ENCODE assay signal across 19 mouse cellular contexts in the genomic region with DNA sequence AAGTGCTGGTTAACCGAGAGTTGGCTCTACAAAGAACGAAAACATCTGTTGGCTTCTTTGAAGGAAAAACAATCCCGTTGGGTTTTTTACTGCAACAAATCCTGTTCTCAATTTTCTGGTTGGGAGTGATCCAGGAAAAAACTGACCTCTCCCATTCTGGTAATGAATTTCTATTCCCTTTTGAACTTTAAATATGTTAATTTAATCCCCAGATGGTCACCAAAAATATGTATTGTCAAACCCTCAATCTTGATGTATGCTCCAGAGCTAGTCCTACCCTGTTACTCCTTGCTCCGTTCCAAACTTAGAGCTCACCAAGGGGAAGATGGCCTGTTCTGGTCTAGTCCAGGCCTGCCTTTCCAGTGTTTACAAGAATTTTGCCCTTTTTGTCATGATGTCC.
DNase-seq lines count a peak whose midpoint lies in the region; ATAC-seq and TF ChIP-seq lines count a peak whose summit lies in the region.
"Had no signal": no experiment of that assay in that cellular context is flagged by ENCODE, and none has a peak within 500 bp of the region (broad histone marks: within the 10 kb centered on the region; RNA-seq: fewer than 3 reads in every experiment).

No protein-coding gene starts in this region.

- no peak for ATAC-seq in lung, postnatal 0 days
- ATAC-seq: hindbrain, embryonic 16.5 days; intestine, embryonic 16.5 days; liver, postnatal 0 days had no signal

- H3K4me2 ChIP-seq in lung, postnatal 0 days (replicated peaks; ENCODE audit: low read depth, low read length) = no peak overlapping the region
- H3K4me2 ChIP-seq: embryonic facial prominence, embryonic 13.5 days had no signal

- WGBS in kidney, adult 2 months = 68% methylated on average over 4 of the region's 4 CpGs
- 68% methylated on average over 4 of the region's 4 CpGs for WGBS in lung, postnatal 0 days

- no peaks in the 10 kb centered on the region for H3K36me3 ChIP-seq in kidney, adult 2 months (ENCODE audit: control insufficient read depth, insufficient read depth, low read length)
- no peaks in the 10 kb centered on the region for H3K36me3 ChIP-seq in lung, postnatal 0 days (ENCODE audit: insufficient read depth, low read length)
- H3K36me3 ChIP-seq: embryonic facial prominence, embryonic 13.5 days; G1E had no signal

- TF ChIP-seq EP300 in lung, postnatal 0 days (IDR thresholded peaks at IDR 0.05) = no peak

- TF ChIP-seq CTCF in gastrocnemius, adult 2 months (IDR thresholded peaks at IDR 0.05) = no peak
- no peak for TF ChIP-seq CTCF in kidney, adult 2 months (conservative IDR thresholded peaks at IDR 0.05; ENCODE audit: insufficient read depth, insufficient read length, low read depth, low read length)
- TF ChIP-seq CTCF in lung, postnatal 0 days (IDR thresholded peaks at IDR 0.05) = no peak

- H3K27ac ChIP-seq in gastrocnemius, adult 2 months = peak overlapping the region; percentile 81
- H3K27ac ChIP-seq in kidney, adult 2 months (ENCODE audit: insufficient read depth, low read depth, low read length) = peak overlapping the region; percentile 56; the same call in 1 of the 2 replicates
- no peak overlapping the region for H3K27ac ChIP-seq in lung, postnatal 0 days (ENCODE audit: low read length)
- H3K27ac ChIP-seq: embryonic facial prominence, embryonic 13.5 days had no signal

- H3K4me1 ChIP-seq in kidney, adult 2 months (ENCODE audit: control insufficient read depth, insufficient read depth, low read length) = no peaks in the 10 kb centered on the region
- H3K4me1 ChIP-seq in lung, postnatal 0 days (ENCODE audit: insufficient read depth, low read depth, low read length) = no peaks in the 10 kb centered on the region; the same call in 1 of the 2 replicates

- no peak for DNase-seq in gastrocnemius, adult 2 months
- DNase-seq in gastrocnemius, postnatal 10 days = no peak
- peak; percentile 52 for DNase-seq in kidney, adult 2 months
- no peak for DNase-seq in kidney, postnatal 25 days
- DNase-seq in lung, postnatal 0 days (ENCODE audit: low spot score) = peak; percentile 13
- DNase-seq in lung, adult 18-20 months = no peak
- peak; percentile 5 for DNase-seq in heart, postnatal 25 days (ENCODE audit: low spot score)
- no peak for DNase-seq in retina, embryonic 14.5 days (ENCODE audit: low spot score)
- DNase-seq: adrenal gland, postnatal 25 days; cerebellum, adult 11 months; cerebellum, postnatal 10 days; liver, postnatal 0 days; lung, postnatal 4 days; retina, postnatal 1 day; thymus, adult 2 months had no signal

- TF ChIP-seq POLR2A in kidney, adult 2 months (IDR thresholded peaks at IDR 0.05; ENCODE audit: low read depth, low read length) = no peak

- H3K27me3 ChIP-seq in kidney, adult 2 months (replicated peaks; ENCODE audit: control insufficient read depth, insufficient read depth, low read length) = no peaks in the 10 kb centered on the region
- H3K27me3 ChIP-seq in lung, postnatal 0 days (replicated peaks; ENCODE audit: insufficient read depth, low read length) = no peaks in the 10 kb centered on the region
- H3K27me3 ChIP-seq: embryonic facial prominence, embryonic 13.5 days had no signal

- intact Hi-C loops in gastrocnemius, adult 2 months (cut with DNase I) = no loop called here
- intact Hi-C loops in heart, postnatal 25 days (cut with DNase I) = loop anchor here (5.0 kb wide), 2 partner anchors 52 to 102 kb away; no protein-coding TSS in a partner anchor

- no peak overlapping the region; the same call in 1 of the 2 replicates for H3K4me3 ChIP-seq in gastrocnemius, adult 2 months
- H3K4me3 ChIP-seq in kidney, adult 2 months (ENCODE audit: insufficient read depth, low read depth, low read length) = no peak overlapping the region
- H3K4me3 ChIP-seq in lung, postnatal 0 days (ENCODE audit: low read depth, low read length) = no peak overlapping the region
- H3K4me3 ChIP-seq: embryonic facial prominence, embryonic 13.5 days had no signal

- no peak overlapping the region for H3K9ac ChIP-seq in lung, postnatal 0 days (replicated peaks; ENCODE audit: low read depth)
- H3K9ac ChIP-seq: embryonic facial prominence, embryonic 13.5 days; liver, postnatal 0 days had no signal

- no peaks in the 10 kb centered on the region for H3K9me3 ChIP-seq in lung, postnatal 0 days (ENCODE audit: low read length)
- H3K9me3 ChIP-seq: embryonic facial prominence, embryonic 13.5 days; G1E had no signal

Comparison
In these comparisons a context has a peak if more than half of its experiments do, and no peak if none do; other contexts are left out.
1. DNase-seq: peak in kidney, adult 2 months (single experiment), lung, postnatal 0 days (single experiment) and heart, postnatal 25 days (single experiment); none in gastrocnemius, adult 2 months (single experiment), gastrocnemius, postnatal 10 days (single experiment), kidney, postnatal 25 days (0 of 2), lung, adult 18-20 months (0 of 2) and retina, embryonic 14.5 days (single experiment).